ENCODE assay signal across 8 mouse cellular contexts in the genomic region with DNA sequence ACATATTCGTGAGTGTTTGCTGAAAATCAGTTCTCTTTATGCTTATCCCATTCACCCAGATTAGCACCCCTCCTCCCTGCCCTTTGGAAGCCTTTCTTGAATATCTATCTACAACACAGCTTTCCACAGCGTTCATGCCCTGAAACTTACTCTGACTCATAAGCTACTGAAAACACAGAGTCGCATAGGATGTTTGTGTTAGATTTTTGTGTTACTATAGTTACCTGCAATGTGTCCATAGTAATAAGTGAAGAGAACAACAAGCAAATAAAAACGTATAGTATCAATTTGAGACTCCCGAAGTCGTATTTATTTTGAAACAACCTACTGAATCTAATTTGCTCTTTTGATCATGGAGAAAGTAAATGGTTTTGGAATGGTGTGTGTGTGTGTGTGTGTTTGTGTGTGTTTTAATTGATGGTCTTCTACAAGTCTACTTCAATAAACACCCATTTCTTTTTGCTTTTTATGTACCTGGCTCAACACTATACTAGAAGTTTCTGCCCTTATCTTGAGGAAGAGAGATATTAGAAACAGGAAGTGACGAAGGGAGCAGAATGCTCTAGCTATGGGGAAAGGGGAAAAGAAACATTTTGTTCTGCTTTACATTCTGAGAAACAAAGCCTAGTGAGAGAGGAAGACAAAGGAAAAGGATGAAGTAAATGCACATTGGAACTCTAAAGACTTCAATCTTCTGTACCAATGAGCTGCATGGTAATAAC. TPM values are rescaled to one million over a fixed set of nuclear protein-coding genes. Genes with fewer than 3 reads are reported as not detected.
A peak's percentile ranks its signal among the peaks of the same experiment; 100 is the strongest.
DNase-seq lines count a peak whose midpoint lies in the region; ATAC-seq and TF ChIP-seq lines count a peak whose summit lies in the region.

No protein-coding gene starts in this region.

- no peak for TF ChIP-seq CTCF in CH12.LX (conservative IDR thresholded peaks at IDR 0.05 in 1 of 2, IDR thresholded peaks at IDR 0.05 in 1 of 2; ENCODE audit: low read depth in 2 of 2, low read length in 2 of 2)

- no peaks in the 10 kb centered on the region for H3K9me3 ChIP-seq in heart, embryonic 10.5 days
- no peaks in the 10 kb centered on the region for H3K9me3 ChIP-seq in CH12.LX (replicated peaks; ENCODE audit: low read length)
- H3K9me3 ChIP-seq in forebrain, embryonic 15.5 days = no peaks in the 10 kb centered on the region
- H3K9me3 ChIP-seq in liver, embryonic 15.5 days (replicated peaks) = no peaks in the 10 kb centered on the region
- no peaks in the 10 kb centered on the region for H3K9me3 ChIP-seq in stomach, embryonic 15.5 days

- peaks cover 24% of the 10 kb centered on the region for H3K4me1 ChIP-seq in heart, embryonic 10.5 days
- peaks cover 13 to 52% of the 10 kb centered on the region in 2 experiments for H3K4me1 ChIP-seq in CH12.LX (ENCODE audit: control insufficient read depth in 1 of 2, insufficient read depth in 2 of 2)
- peaks cover 18% of the 10 kb centered on the region for H3K4me1 ChIP-seq in forebrain, embryonic 15.5 days
- peaks cover 30% of the 10 kb centered on the region for H3K4me1 ChIP-seq in liver, embryonic 15.5 days (replicated peaks)
- H3K4me1 ChIP-seq in stomach, embryonic 15.5 days = peaks cover 7% of the 10 kb centered on the region; the same call in 1 of the 2 replicates

- no peak for TF ChIP-seq RAD21 in CH12.LX (IDR thresholded peaks at IDR 0.05; ENCODE audit: low read depth, low read length)

- TF ChIP-seq EP300 in CH12.LX (IDR thresholded peaks at IDR 0.05; ENCODE audit: low read length) = no peak

- H3K4me2 ChIP-seq in CH12.LX (ENCODE audit: insufficient read depth, low read depth, poor library complexity, severe bottlenecking) = peak overlapping the region; percentile 68
- peak overlapping the region; percentile 66 for H3K4me2 ChIP-seq in forebrain, embryonic 15.5 days (replicated peaks)
- H3K4me2 ChIP-seq in liver, embryonic 15.5 days = peak overlapping the region; percentile 91
- peak overlapping the region; percentile 64 for H3K4me2 ChIP-seq in stomach, embryonic 15.5 days

- ATAC-seq in forebrain, embryonic 15.5 days (replicated peaks) = no peak
- ATAC-seq in liver, embryonic 15.5 days (ENCODE audit: insufficient read depth) = no peak
- no peak for ATAC-seq in stomach, embryonic 15.5 days (ENCODE audit: insufficient read depth, low FRiP score, low read depth)

- in situ Hi-C loops in CH12.LX (cut with MboI; ENCODE audit: low pct_ligation_motif_present, low pct_unique_long_range_greater_than_20kb, low sequenced_read_pairs) = loop anchor here (5.0 kb wide), 1 partner anchor 84 kb away; no protein-coding TSS in a partner anchor

- no peaks in the 10 kb centered on the region for H3K27me3 ChIP-seq in heart, embryonic 10.5 days (ENCODE audit: insufficient read depth, poor library complexity, severe bottlenecking)
- no peaks in the 10 kb centered on the region for H3K27me3 ChIP-seq in CH12.LX (replicated peaks)
- H3K27me3 ChIP-seq in forebrain, embryonic 15.5 days = no peaks in the 10 kb centered on the region
- peaks cover 2% of the 10 kb centered on the region; the same call in 1 of the 2 replicates for H3K27me3 ChIP-seq in liver, embryonic 15.5 days
- no peaks in the 10 kb centered on the region for H3K27me3 ChIP-seq in stomach, embryonic 15.5 days (replicated peaks)

- no peak for DNase-seq in heart, embryonic 10.5 days (ENCODE audit: low spot score)
- DNase-seq in heart, postnatal 4 days = no peak
- no peak for DNase-seq in CH12.LX (ENCODE audit: extremely low read depth)
- DNase-seq in cerebellum, postnatal 14 days = no peak
- DNase-seq in kidney, postnatal 36 days = no peak

- peak; percentile 49; the same call in 1 of the 2 replicates for TF ChIP-seq POLR2A in CH12.LX (IDR thresholded peaks at IDR 0.05; ENCODE audit: low read depth, low read length)

- peaks cover 7% of the 10 kb centered on the region for H3K79me2 ChIP-seq in CH12.LX (replicated peaks; ENCODE audit: control insufficient read depth, extremely low read depth, insufficient read depth, poor library complexity, severe bottlenecking)

- H3K9ac ChIP-seq in CH12.LX (ENCODE audit: insufficient read depth, low read depth) = peak overlapping the region; percentile 100
- no peak overlapping the region for H3K9ac ChIP-seq in forebrain, embryonic 15.5 days (replicated peaks)
- peak overlapping the region; percentile 67; the same call in 1 of the 2 replicates for H3K9ac ChIP-seq in liver, embryonic 15.5 days
- H3K9ac ChIP-seq in stomach, embryonic 15.5 days = no peak overlapping the region

- 49% methylated on average over 7 of the region's 7 CpGs for WGBS in heart, embryonic 10.5 days
- WGBS in forebrain, embryonic 15.5 days = 51% methylated on average over 7 of the region's 7 CpGs
- 23% methylated on average over 7 of the region's 7 CpGs for WGBS in liver, embryonic 15.5 days (ENCODE audit: insufficient replicate concordance)
- 27% methylated on average over 7 of the region's 7 CpGs for WGBS in stomach, embryonic 15.5 days

- dilution Hi-C loops in CH12.LX (cut with MboI; ENCODE audit: extremely low pct_ligation_motif_present, extremely low pct_unique_long_range_greater_than_20kb, low sequenced_read_pairs) = no loop called here

- H3K4me3 ChIP-seq in heart, embryonic 10.5 days = peak overlapping the region; percentile 68
- H3K4me3 ChIP-seq in CH12.LX (replicated peaks in 1 of 3; ENCODE audit: low read depth in 2 of 3, low read length in 2 of 3, poor library complexity in 1 of 3) = peak overlapping the region; percentile 49 to 98 (median 73)
- H3K4me3 ChIP-seq in forebrain, embryonic 15.5 days = peak overlapping the region; percentile 65
- H3K4me3 ChIP-seq in liver, embryonic 15.5 days (replicated peaks) = peak overlapping the region; percentile 69
- H3K4me3 ChIP-seq in stomach, embryonic 15.5 days (replicated peaks) = peak overlapping the region; percentile 68

- no peaks in the 10 kb centered on the region for H3K36me3 ChIP-seq in heart, embryonic 10.5 days
- H3K36me3 ChIP-seq in CH12.LX (replicated peaks in 1 of 2; ENCODE audit: control insufficient read depth in 1 of 2, insufficient read depth in 1 of 2, low read length in 1 of 2) = no peaks in the 10 kb centered on the region
- H3K36me3 ChIP-seq in forebrain, embryonic 15.5 days = no peaks in the 10 kb centered on the region
- no peaks in the 10 kb centered on the region for H3K36me3 ChIP-seq in liver, embryonic 15.5 days (replicated peaks)
- H3K36me3 ChIP-seq in stomach, embryonic 15.5 days = no peaks in the 10 kb centered on the region

- H3K27ac ChIP-seq in heart, embryonic 10.5 days = peak overlapping the region; percentile 90
- H3K27ac ChIP-seq in CH12.LX (ENCODE audit: insufficient read depth, low read depth) = peak overlapping the region; percentile 96
- H3K27ac ChIP-seq in forebrain, embryonic 15.5 days (replicated peaks) = no peak overlapping the region
- H3K27ac ChIP-seq in liver, embryonic 15.5 days (replicated peaks) = peak overlapping the region; percentile 89
- H3K27ac ChIP-seq in stomach, embryonic 15.5 days = peak overlapping the region; percentile 98

TF ChIP-seq in CH12.LX, 34 proteins besides CTCF, POLR2A, EP300 and RAD21:
- peak; percentile 62 for TF ChIP-seq HCFC1 (IDR thresholded peaks at IDR 0.05; ENCODE audit: low read depth, low read length)
- TF ChIP-seq CHD1 (IDR thresholded peaks at IDR 0.05; ENCODE audit: low read depth, low read length) = 0 out of 2 replicates have a peak, but pooled peaks have one; percentile 43
- TF ChIP-seq IRF4 (IDR thresholded peaks at IDR 0.05; ENCODE audit: low read depth, low read length) = peak; percentile 36; the same call in 1 of the 2 replicates
- 0 out of 2 replicates have a peak, but pooled peaks have one; percentile 14 for TF ChIP-seq ETS1 (conservative IDR thresholded peaks at IDR 0.05; ENCODE audit: low read depth, low read length)
- TF ChIP-seq MXI1 (IDR thresholded peaks at IDR 0.05; ENCODE audit: low read depth, low read length) = no peak
- TF ChIP-seq GABPA (IDR thresholded peaks at IDR 0.05; ENCODE audit: insufficient replicate concordance, low read depth, low read length) = no peak
- TF ChIP-seq NELFE (IDR thresholded peaks at IDR 0.05; ENCODE audit: low read depth, low read length) = peak; percentile 49; the same call in 1 of the 2 replicates
- TF ChIP-seq TBP (conservative IDR thresholded peaks at IDR 0.05; ENCODE audit: low read depth, low read length) = peak; percentile 84
- TF ChIP-seq SIN3A (IDR thresholded peaks at IDR 0.05; ENCODE audit: low read length) = peak; percentile 72; the same call in 1 of the 2 replicates
- no peak; the same call in 1 of the 2 replicates for TF ChIP-seq RCOR1 (conservative IDR thresholded peaks at IDR 0.05; ENCODE audit: low read depth, low read length)
- TF ChIP-seq PAX5 (IDR thresholded peaks at IDR 0.05; ENCODE audit: low read length) = no peak
- no peak for TF ChIP-seq NRF1 (IDR thresholded peaks at IDR 0.05; ENCODE audit: low read depth, low read length)
- TF ChIP-seq ELF1 (IDR thresholded peaks at IDR 0.05; ENCODE audit: low read depth, low read length) = peak; percentile 70
- TF ChIP-seq USF1 (IDR thresholded peaks at IDR 0.05; ENCODE audit: low read depth, low read length) = no peak
- TF ChIP-seq TCF12 (IDR thresholded peaks at IDR 0.05; ENCODE audit: low read depth, low read length) = peak; percentile 46; the same call in 1 of the 2 replicates

RNA-seq across cellular contexts. Expression of a gene that starts 5.5 kb away (rescaled TPM):
- 93.6 and 93.9 TPM in 2 replicates for polyA plus RNA-seq in heart, embryonic 10.5 days (2016; fragmentation: Nextera tagmentation; extraction: Ambion mirVana)
- 10 to 100 TPM; 64.3 to 67.8 TPM for total RNA-seq in heart, postnatal 4 days (2021)
- total RNA-seq in CH12.LX (2012; rRNA removed) = 44.0 TPM in 2 replicates
- 122 and 123 TPM in 2 replicates for total RNA-seq in CH12.LX (2014; rRNA removed)
- polyA plus RNA-seq in CH12.LX (2012; ENCODE audit: insufficient read length, low read depth) = 62.2 and 63.0 TPM in 2 replicates
- 60.4 and 66.3 TPM in 2 replicates for polyA plus RNA-seq in forebrain, embryonic 15.5 days (2015; fragmentation: Nextera tagmentation; extraction: Ambion mirVana)
- 17.9 and 19.5 TPM in 2 replicates for polyA plus RNA-seq in liver, embryonic 15.5 days (2015; fragmentation: Nextera tagmentation; extraction: Ambion mirVana)
- 63.8 and 67.6 TPM in 2 replicates for polyA plus RNA-seq in stomach, embryonic 15.5 days (2015; fragmentation: Nextera tagmentation; extraction: Ambion mirVana)

Comparison
In these comparisons a context has a peak if more than half of its experiments do, and no peak if none do; other contexts are left out.
1. H3K9ac ChIP-seq: peak in CH12.LX (single experiment) and liver, embryonic 15.5 days (single experiment); none in forebrain, embryonic 15.5 days (single experiment) and stomach, embryonic 15.5 days (single experiment).
2. Peak in every context shown above with its lines, with median percentiles within 50 percentile points of each other: H3K4me3 ChIP-seq and H3K4me2 ChIP-seq.